Comparison of ENCODE assay signal across 8 mouse cellular contexts in genomic region chr10:79945507-79946234, GRCm38 (mm10). TPM values are rescaled to one million over a fixed set of nuclear protein-coding genes. Genes with fewer than 3 reads are reported as not detected.
DNase-seq lines count a peak whose midpoint lies in the region; ATAC-seq and TF ChIP-seq lines count a peak whose summit lies in the region.

No protein-coding gene starts in this region.

- H3K27me3 ChIP-seq in forebrain, embryonic 10.5 days (ENCODE audit: poor library complexity, severe bottlenecking): 0 out of 2 replicates have a peak, but pooled peaks cover 4% of the 10 kb centered on the region
- H3K27me3 ChIP-seq in forebrain, embryonic 16.5 days (replicated peaks; ENCODE audit: control insufficient read depth, insufficient read depth, low read length): no peaks in the 10 kb centered on the region
- no peaks in the 10 kb centered on the region for H3K27me3 ChIP-seq in limb, embryonic 11.5 days (ENCODE audit: control insufficient read depth, insufficient read depth, low read length)
- no peaks in the 10 kb centered on the region for H3K27me3 ChIP-seq in midbrain, postnatal 0 days (ENCODE audit: insufficient read depth, low read length)

- peak; percentile 68 for DNase-seq in forebrain, embryonic 10.5 days (ENCODE audit: extremely low spot score, low spot score)
- DNase-seq in forelimb bud, embryonic 11.5 days (ENCODE audit: low read depth, low spot score): peak; percentile 76
- DNase-seq in limb, embryonic 11.5 days (ENCODE audit: low spot score): peak; percentile 76
- no peak for DNase-seq in midbrain, postnatal 0 days (ENCODE audit: low spot score)
- DNase-seq in gastrocnemius, postnatal 14 days: no peak
- DNase-seq in ovary, adult 18-20 months (ENCODE audit: low spot score): no peak
- DNase-seq in gastrocnemius, adult 8-10 months (ENCODE audit: low spot score in 2 of 2): no peak

- H3K9ac ChIP-seq in forebrain, embryonic 16.5 days (replicated peaks; ENCODE audit: low read depth, low read length): no peak overlapping the region
- peak overlapping the region; percentile 41; the same call in 1 of the 2 replicates for H3K9ac ChIP-seq in limb, embryonic 11.5 days (ENCODE audit: low read length)
- H3K9ac ChIP-seq in midbrain, postnatal 0 days (replicated peaks; ENCODE audit: low read length, poor library complexity, severe bottlenecking): 0 out of 2 replicates have a peak overlapping the region, but pooled peaks have one; percentile 24

- 15% methylated on average over 16 of the region's 16 CpGs for WGBS in forebrain, embryonic 10.5 days
- WGBS in forebrain, embryonic 16.5 days: 19% methylated on average over 16 of the region's 16 CpGs
- WGBS in limb, embryonic 11.5 days: 14% methylated on average over 16 of the region's 16 CpGs
- WGBS in midbrain, postnatal 0 days: 33% methylated on average over 16 of the region's 16 CpGs

- H3K9me3 ChIP-seq in forebrain, embryonic 10.5 days: no peaks in the 10 kb centered on the region
- H3K9me3 ChIP-seq in forebrain, embryonic 16.5 days (ENCODE audit: control insufficient read depth, low read length): no peaks in the 10 kb centered on the region
- no peaks in the 10 kb centered on the region for H3K9me3 ChIP-seq in limb, embryonic 11.5 days (ENCODE audit: control insufficient read depth, low read length)
- H3K9me3 ChIP-seq in midbrain, postnatal 0 days (ENCODE audit: low read length): no peaks in the 10 kb centered on the region

- no peak for TF ChIP-seq CTCF in midbrain, postnatal 0 days (IDR thresholded peaks at IDR 0.05)

- peaks cover 62% of the 10 kb centered on the region for H3K36me3 ChIP-seq in forebrain, embryonic 10.5 days (replicated peaks)
- 0 out of 2 replicates have a peak, but pooled peaks cover 2% of the 10 kb centered on the region for H3K36me3 ChIP-seq in forebrain, embryonic 16.5 days (ENCODE audit: control insufficient read depth, insufficient read depth)
- peaks cover 10% of the 10 kb centered on the region for H3K36me3 ChIP-seq in limb, embryonic 11.5 days (ENCODE audit: control insufficient read depth, insufficient read depth, low read length)
- H3K36me3 ChIP-seq in midbrain, postnatal 0 days (ENCODE audit: insufficient read depth, low read length): peaks cover 12% of the 10 kb centered on the region

- peak overlapping the region; percentile 34 for H3K4me3 ChIP-seq in forebrain, embryonic 10.5 days
- no peak overlapping the region for H3K4me3 ChIP-seq in forebrain, embryonic 16.5 days (replicated peaks; ENCODE audit: low read length)
- H3K4me3 ChIP-seq in limb, embryonic 11.5 days (ENCODE audit: low read depth, low read length): no peak overlapping the region
- no peak overlapping the region for H3K4me3 ChIP-seq in midbrain, postnatal 0 days (ENCODE audit: low read depth, low read length)

- H3K4me2 ChIP-seq in forebrain, embryonic 16.5 days (ENCODE audit: low read length): no peak overlapping the region
- H3K4me2 ChIP-seq in limb, embryonic 11.5 days (ENCODE audit: low read depth, severe bottlenecking): peak overlapping the region; percentile 16; the same call in 1 of the 2 replicates
- H3K4me2 ChIP-seq in midbrain, postnatal 0 days (ENCODE audit: low read depth, low read length, poor library complexity, severe bottlenecking): no peak overlapping the region

- ATAC-seq in forebrain, embryonic 16.5 days: no peak
- ATAC-seq in limb, embryonic 11.5 days (ENCODE audit: insufficient number of reproducible peaks, low FRiP score, low TSS enrichment, low read depth): no peak
- ATAC-seq in midbrain, postnatal 0 days (ENCODE audit: low FRiP score): no peak

- H3K4me1 ChIP-seq in forebrain, embryonic 10.5 days: peaks cover 57% of the 10 kb centered on the region
- H3K4me1 ChIP-seq in forebrain, embryonic 16.5 days (replicated peaks; ENCODE audit: control insufficient read depth, insufficient read depth, low read length): peaks cover 7% of the 10 kb centered on the region
- H3K4me1 ChIP-seq in limb, embryonic 11.5 days (ENCODE audit: control insufficient read depth, insufficient read depth, low read length): peaks cover 43% of the 10 kb centered on the region
- H3K4me1 ChIP-seq in midbrain, postnatal 0 days (ENCODE audit: insufficient read depth, low read length): no peaks in the 10 kb centered on the region

- intact Hi-C loops in gastrocnemius, postnatal 14 days (cut with DNase I; ENCODE audit: low total_unique reads): no loop called here

- H3K27ac ChIP-seq in forebrain, embryonic 10.5 days: peak overlapping the region; percentile 85
- no peak overlapping the region for H3K27ac ChIP-seq in forebrain, embryonic 16.5 days (ENCODE audit: low read length)
- peak overlapping the region; percentile 85 for H3K27ac ChIP-seq in limb, embryonic 11.5 days (replicated peaks; ENCODE audit: low read depth, low read length)
- H3K27ac ChIP-seq in midbrain, postnatal 0 days (ENCODE audit: low read depth, low read length): no peak overlapping the region; the same call in 1 of the 2 replicates

RNA-seq across cellular contexts. Expression of gene Wdr18, which starts 14.3 kb away (rescaled TPM):
- 165 and 167 TPM in 2 replicates for polyA plus RNA-seq in forebrain, embryonic 10.5 days (2016; fragmentation: Nextera tagmentation; extraction: Ambion mirVana)
- polyA plus RNA-seq in forebrain, embryonic 16.5 days (2015; fragmentation: Nextera tagmentation; extraction: Ambion mirVana): 81.8 and 97.7 TPM in 2 replicates
- polyA plus RNA-seq in limb, embryonic 11.5 days (2014; fragmentation: Nextera tagmentation; extraction: Ambion mirVana): 141 and 144 TPM in 2 replicates
- total RNA-seq in midbrain, postnatal 0 days (2014; rRNA removed): 72.6 and 87.6 TPM in 2 replicates
- 102 and 116 TPM in 2 replicates for polyA plus RNA-seq in midbrain, postnatal 0 days (2015; fragmentation: Nextera tagmentation; extraction: Ambion mirVana)
- 10 to 100 TPM; 18.7 to 23.0 TPM for total RNA-seq in gastrocnemius, postnatal 14 days (2021)
- 10 to 100 TPM; 20.1 to 26.7 (median 23.0) TPM for total RNA-seq in gastrocnemius, adult 8-10 months (2022)

RNA-seq across cellular contexts. Expression of gene Arid3a, which starts 18.8 kb away (rescaled TPM):
- 12.5 and 13.0 TPM in 2 replicates for polyA plus RNA-seq in forebrain, embryonic 10.5 days (2016; fragmentation: Nextera tagmentation; extraction: Ambion mirVana)
- 2.4 and 3.5 TPM in 2 replicates for polyA plus RNA-seq in forebrain, embryonic 16.5 days (2015; fragmentation: Nextera tagmentation; extraction: Ambion mirVana)
- polyA plus RNA-seq in limb, embryonic 11.5 days (2014; fragmentation: Nextera tagmentation; extraction: Ambion mirVana): 11.8 and 12.9 TPM in 2 replicates
- 9.0 and 9.5 TPM in 2 replicates for total RNA-seq in midbrain, postnatal 0 days (2014; rRNA removed)
- 3.1 and 3.3 TPM in 2 replicates for polyA plus RNA-seq in midbrain, postnatal 0 days (2015; fragmentation: Nextera tagmentation; extraction: Ambion mirVana)
- 1 to 10 TPM; 2.4 to 2.7 TPM for total RNA-seq in gastrocnemius, postnatal 14 days (2021)
- total RNA-seq in gastrocnemius, adult 8-10 months (2022): 1 to 10 TPM; 1.5 to 2.3 (median 2.1) TPM

RNA-seq across cellular contexts. Expression of gene R3hdm4, which starts 24.7 kb away (rescaled TPM):
- 112 and 116 TPM in 2 replicates for polyA plus RNA-seq in forebrain, embryonic 10.5 days (2016; fragmentation: Nextera tagmentation; extraction: Ambion mirVana)
- polyA plus RNA-seq in forebrain, embryonic 16.5 days (2015; fragmentation: Nextera tagmentation; extraction: Ambion mirVana): 289 and 309 TPM in 2 replicates
- polyA plus RNA-seq in limb, embryonic 11.5 days (2014; fragmentation: Nextera tagmentation; extraction: Ambion mirVana): 133 and 138 TPM in 2 replicates
- 108 and 118 TPM in 2 replicates for total RNA-seq in midbrain, postnatal 0 days (2014; rRNA removed)
- 301 and 323 TPM in 2 replicates for polyA plus RNA-seq in midbrain, postnatal 0 days (2015; fragmentation: Nextera tagmentation; extraction: Ambion mirVana)
- 100 to 1,000 TPM in 1 of 2 experiments, 10 to 100 TPM in 1; 98.8 to 106 TPM for total RNA-seq in gastrocnemius, postnatal 14 days (2021)
- 100 to 1,000 TPM; 124 to 137 (median 129) TPM for total RNA-seq in gastrocnemius, adult 8-10 months (2022)

RNA-seq across cellular contexts. Expression of gene Grin3b, which starts 24.8 kb away (rescaled TPM):
- 0.20 and 0.31 TPM in 2 replicates for polyA plus RNA-seq in forebrain, embryonic 10.5 days (2016; fragmentation: Nextera tagmentation; extraction: Ambion mirVana)
- 0.29 and 0.60 TPM in 2 replicates for polyA plus RNA-seq in forebrain, embryonic 16.5 days (2015; fragmentation: Nextera tagmentation; extraction: Ambion mirVana)
- polyA plus RNA-seq in limb, embryonic 11.5 days (2014; fragmentation: Nextera tagmentation; extraction: Ambion mirVana): 0.23 and 0.41 TPM in 2 replicates
- 0.42 and 2.2 TPM in 2 replicates for total RNA-seq in midbrain, postnatal 0 days (2014; rRNA removed)
- 0.11 and 0.21 TPM in 2 replicates for polyA plus RNA-seq in midbrain, postnatal 0 days (2015; fragmentation: Nextera tagmentation; extraction: Ambion mirVana)
- under 1 TPM; 0.11 to 0.25 TPM for total RNA-seq in gastrocnemius, postnatal 14 days (2021)
- total RNA-seq in gastrocnemius, adult 8-10 months (2022): under 1 TPM; 0.13 to 0.52 (median 0.36) TPM

RNA-seq across cellular contexts. Expression of gene Kiss1r, which starts 28.9 kb away (rescaled TPM):
- 0.28 and 0.48 TPM in 2 replicates for polyA plus RNA-seq in forebrain, embryonic 10.5 days (2016; fragmentation: Nextera tagmentation; extraction: Ambion mirVana)
- 2.7 and 3.6 TPM in 2 replicates for polyA plus RNA-seq in forebrain, embryonic 16.5 days (2015; fragmentation: Nextera tagmentation; extraction: Ambion mirVana)
- 0.21 and 0.34 TPM in 2 replicates for polyA plus RNA-seq in limb, embryonic 11.5 days (2014; fragmentation: Nextera tagmentation; extraction: Ambion mirVana)
- total RNA-seq in midbrain, postnatal 0 days (2014; rRNA removed): 6.1 and 9.6 TPM in 2 replicates
- polyA plus RNA-seq in midbrain, postnatal 0 days (2015; fragmentation: Nextera tagmentation; extraction: Ambion mirVana): 4.4 and 5.5 TPM in 2 replicates
- total RNA-seq in gastrocnemius, postnatal 14 days (2021): under 1 TPM; 0.27 to 0.44 TPM
- under 1 TPM; 0.13 to 0.36 (median 0.22) TPM for total RNA-seq in gastrocnemius, adult 8-10 months (2022)

Comparison
In these comparisons a context has a peak if more than half of its experiments do, and no peak if none do; other contexts are left out.
1. H3K27ac ChIP-seq: peak in forebrain, embryonic 10.5 days (single experiment) and limb, embryonic 11.5 days (single experiment); none in forebrain, embryonic 16.5 days (single experiment) and midbrain, postnatal 0 days (single experiment).
2. DNase-seq: peak in forebrain, embryonic 10.5 days (single experiment), forelimb bud, embryonic 11.5 days (single experiment) and limb, embryonic 11.5 days (single experiment); none in midbrain, postnatal 0 days (single experiment), gastrocnemius, postnatal 14 days (single experiment), ovary, adult 18-20 months (single experiment) and gastrocnemius, adult 8-10 months (0 of 2).